ENCODE assay signal across 27 mouse cellular contexts in the genomic region with DNA sequence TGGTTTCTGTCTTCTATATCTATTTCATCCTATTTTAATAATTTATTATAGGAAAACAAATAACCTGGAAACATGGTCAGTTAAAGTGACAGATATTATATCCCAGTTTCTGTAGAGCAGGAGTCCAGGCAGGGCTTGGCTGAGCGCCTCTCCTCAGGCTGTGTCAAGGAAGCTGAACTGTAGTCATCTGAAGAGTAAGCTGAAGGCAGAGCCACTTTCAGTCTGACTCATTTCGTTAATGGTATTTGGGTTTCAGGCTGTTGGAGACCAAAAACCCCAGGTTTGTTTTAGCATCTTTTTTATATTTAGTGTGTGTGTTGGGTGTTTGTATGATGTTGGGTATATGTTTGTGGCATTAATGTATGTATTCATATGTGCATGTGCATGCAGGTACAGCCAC.
DNase-seq lines count a peak whose midpoint lies in the region; ATAC-seq and TF ChIP-seq lines count a peak whose summit lies in the region.
"Had no signal": no experiment of that assay in that cellular context is flagged by ENCODE, and none has a peak within 500 bp of the region (broad histone marks: within the 10 kb centered on the region; RNA-seq: fewer than 3 reads in every experiment).

No protein-coding gene starts in this region.

- no peak for TF ChIP-seq CTCF in Patski (IDR thresholded peaks at IDR 0.05)

- DNase-seq in 3T3-L1 (ENCODE audit: low read depth, low spot score) (peak; percentile 33), Patski (ENCODE audit: low read depth, low spot score) (no peak)
- DNase-seq in CD4-positive helper T cell, adult 2 months (ENCODE audit: low read depth, low spot score), result peak; percentile 14
- peak; percentile 64 for DNase-seq in induced T-regulatory cell, adult 2 months (ENCODE audit: low read depth)
- no peak for DNase-seq in left cerebral cortex, adult 8-10 months (ENCODE audit: low spot score in 2 of 2)
- DNase-seq in embryonic facial prominence, embryonic 10.5 days (ENCODE audit: low spot score), result no peak
- no peak for DNase-seq in embryo, embryonic 10.5 days (ENCODE audit: low spot score)
- DNase-seq: adrenal gland, adult 8-10 months; adrenal gland, postnatal 36 days; cerebellum, adult 18-20 months; cerebellum, adult 9-10 months; cerebellum, postnatal 14 days; gastrocnemius, postnatal 25 days; heart, adult 18-20 months; heart, postnatal 10 days; heart, postnatal 36 days; kidney, adult 11 months; kidney, adult 8-10 months had no signal

- H3K4me1 ChIP-seq in embryonic facial prominence, embryonic 10.5 days, result peaks cover 2% of the 10 kb centered on the region; the same call in 1 of the 2 replicates
- H3K4me1 ChIP-seq: forebrain, embryonic 12.5 days; heart, embryonic 15.5 days had no signal

- peaks cover 8% of the 10 kb centered on the region for H3K36me3 ChIP-seq in embryonic facial prominence, embryonic 10.5 days (replicated peaks)
- H3K36me3 ChIP-seq: forebrain, embryonic 12.5 days; forebrain, embryonic 15.5 days; G1E; heart, embryonic 12.5 days; heart, embryonic 15.5 days had no signal

- in situ Hi-C loops in Patski (cut with MboI; ENCODE audit: low pct_unique_long_range_greater_than_20kb), result no loop called here

- POLR2A ChIA-PET in Patski (lab: Charles Lee), result no interaction called here

- H3K27ac ChIP-seq in embryonic facial prominence, embryonic 10.5 days (replicated peaks), result no peak overlapping the region
- H3K27ac ChIP-seq: embryonic facial prominence, embryonic 13.5 days; forebrain, embryonic 12.5 days; forebrain, embryonic 15.5 days; heart, embryonic 15.5 days; hindbrain, embryonic 14.5 days; hindbrain, postnatal 0 days had no signal

- H3K4me3 ChIP-seq in embryonic facial prominence, embryonic 10.5 days, result no peak overlapping the region
- H3K4me3 ChIP-seq: embryonic facial prominence, embryonic 13.5 days; erythroblast, embryonic 14.5 days; forebrain, embryonic 12.5 days; forebrain, embryonic 15.5 days; heart, embryonic 12.5 days; heart, embryonic 15.5 days had no signal

- 91% methylated on average over 2 of the region's 2 CpGs for WGBS in embryonic facial prominence, embryonic 10.5 days

- H3K9me3 ChIP-seq in embryonic facial prominence, embryonic 10.5 days, result no peaks in the 10 kb centered on the region
- H3K9me3 ChIP-seq: embryonic facial prominence, embryonic 13.5 days; forebrain, embryonic 12.5 days; forebrain, embryonic 15.5 days; G1E; heart, embryonic 12.5 days; heart, embryonic 15.5 days had no signal

- H3K27me3 ChIP-seq in Patski, result no peaks in the 10 kb centered on the region
- H3K27me3 ChIP-seq in embryonic facial prominence, embryonic 10.5 days (replicated peaks; ENCODE audit: low read depth, poor library complexity, severe bottlenecking), result no peaks in the 10 kb centered on the region
- H3K27me3 ChIP-seq: embryonic facial prominence, embryonic 13.5 days; forebrain, embryonic 12.5 days; forebrain, embryonic 15.5 days; heart, embryonic 12.5 days; heart, embryonic 15.5 days had no signal

- CTCF ChIA-PET in Patski (lab: Charles Lee), result interaction anchor here (1.0 kb wide), 1 partner anchor 45 kb away, joined by 3 read pairs; no protein-coding TSS in a partner anchor

- ATAC-seq in Patski, result peak; percentile 57
- ATAC-seq: forebrain, embryonic 15.5 days; hindbrain, postnatal 0 days had no signal

Comparison
In these comparisons a context has a peak if more than half of its experiments do, and no peak if none do; other contexts are left out.
1. DNase-seq: peak in 3T3-L1 (single experiment), CD4-positive helper T cell, adult 2 months (single experiment) and induced T-regulatory cell, adult 2 months (single experiment); none in Patski (single experiment), left cerebral cortex, adult 8-10 months (0 of 2), embryonic facial prominence, embryonic 10.5 days (single experiment) and embryo, embryonic 10.5 days (single experiment).